Mouse (Mus musculus): ENCODE results near the gene Cwc25. TPM values are rescaled to one million over a fixed set of nuclear protein-coding genes. Genes with fewer than 3 reads are reported as not detected.

The Cwc25 gene
- total and polyA plus RNA-seq, 3 experiments: 20.8 to 27.4 (median 23.2) TPM

GRCm38 (mm10) chr11:97718281-97718860 is 48.0 kb downstream of the Cwc25 start:
- no peak for ATAC-seq (ENCODE audit: extremely low read depth, insufficient number of reproducible peaks, low FRiP score, poor library complexity, severe bottlenecking)
- Histone ChIP-seq H3K4me3 (ENCODE audit: low read depth, low read length) (no peak overlapping the region), H3K4me1 (ENCODE audit: insufficient read depth, low read depth, low read length) (0 out of 2 replicates have a peak, but pooled peaks cover 3% of the 10 kb centered on the region), H3K27me3 (ENCODE audit: insufficient read depth, low read length) (no peaks in the 10 kb centered on the region), H3K36me3 (replicated peaks) (peaks cover 94% of the 10 kb centered on the region), H3K9me3 (replicated peaks) (peaks cover 4% of the 10 kb centered on the region)
- TF ChIP-seq TAL1 (conservative IDR thresholded peaks at IDR 0.05; ENCODE audit: low read depth, low read length) (no peak), GATA2 (IDR thresholded peaks at IDR 0.05; ENCODE audit: borderline replicate concordance, low read depth, low read length) (no peak), CTCF (IDR thresholded peaks at IDR 0.05; ENCODE audit: low read depth, low read length) (no peak), POLR2AphosphoS5 (IDR thresholded peaks at IDR 0.05; ENCODE audit: insufficient replicate concordance, low read depth, low read length) (no peak), GATA1 (IDR thresholded peaks at IDR 0.05; ENCODE audit: borderline replicate concordance, low read length) (no peak)
- no peak for DNase-seq (ENCODE audit: low spot score)

DNA sequence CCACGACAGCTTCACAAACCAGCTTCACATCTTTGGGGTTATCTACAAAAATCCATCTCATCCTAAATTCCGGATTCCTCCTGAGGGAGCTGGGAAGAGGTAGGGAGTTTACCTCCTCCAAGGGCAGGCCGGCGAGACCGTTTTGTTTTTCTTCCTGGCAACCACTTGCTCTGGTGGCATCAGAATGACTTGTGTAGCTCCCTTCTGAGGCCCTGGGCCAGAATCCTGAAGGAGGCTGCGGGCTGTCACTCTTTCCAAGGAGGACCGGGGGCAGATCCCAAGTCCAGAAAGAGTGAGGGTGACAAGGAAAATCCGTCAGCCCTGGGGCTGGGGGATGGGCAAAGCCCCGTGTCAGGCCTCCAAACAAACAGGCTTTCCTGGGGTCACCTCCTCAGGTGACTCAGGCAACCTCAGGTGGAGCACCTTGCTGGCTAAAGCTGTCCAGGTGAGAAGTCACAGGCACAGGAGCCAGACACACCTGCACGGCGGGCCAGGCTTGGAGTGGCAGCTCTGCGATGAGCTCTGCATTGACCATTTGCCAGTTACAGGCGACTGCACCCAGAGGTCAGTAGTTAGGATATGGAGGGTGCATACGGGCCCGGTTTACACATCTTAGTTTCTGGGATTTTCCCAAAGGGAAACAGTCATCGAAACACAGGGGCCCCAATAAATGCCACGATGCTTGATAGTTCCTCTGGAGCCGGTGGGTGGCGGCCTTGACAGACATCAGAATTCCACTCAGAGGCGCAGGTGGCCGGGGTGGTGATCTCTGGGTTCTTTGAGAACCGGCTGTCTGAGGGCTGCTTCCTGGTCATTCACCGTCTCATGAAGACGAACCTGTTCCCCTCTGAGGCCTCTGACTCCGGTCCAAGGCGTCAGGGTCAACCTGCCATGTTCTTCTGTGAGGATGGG is 48.7 kb downstream of the Cwc25 start:
- Histone ChIP-seq H3K9me3 (replicated peaks) (peaks cover 4% of the 10 kb centered on the region), H3K4me3 (ENCODE audit: low read depth, low read length) (no peak overlapping the region), H3K4me1 (ENCODE audit: insufficient read depth, low read depth, low read length) (0 out of 2 replicates have a peak, but pooled peaks cover 3% of the 10 kb centered on the region), H3K36me3 (replicated peaks) (peaks cover 94% of the 10 kb centered on the region), H3K27me3 (ENCODE audit: insufficient read depth, low read length) (no peaks in the 10 kb centered on the region)
- no peak for DNase-seq (ENCODE audit: low spot score)
- no peak for ATAC-seq (ENCODE audit: extremely low read depth, insufficient number of reproducible peaks, low FRiP score, poor library complexity, severe bottlenecking)
- TF ChIP-seq POLR2AphosphoS5 (IDR thresholded peaks at IDR 0.05; ENCODE audit: insufficient replicate concordance, low read depth, low read length): no peak
- no peak for TF ChIP-seq GATA2 (IDR thresholded peaks at IDR 0.05; ENCODE audit: borderline replicate concordance, low read depth, low read length)
- no peak for TF ChIP-seq TAL1 (conservative IDR thresholded peaks at IDR 0.05; ENCODE audit: low read depth, low read length)
- TF ChIP-seq CTCF (IDR thresholded peaks at IDR 0.05; ENCODE audit: low read depth, low read length): no peak
- TF ChIP-seq GATA1 (IDR thresholded peaks at IDR 0.05; ENCODE audit: borderline replicate concordance, low read length): no peak

DNA sequence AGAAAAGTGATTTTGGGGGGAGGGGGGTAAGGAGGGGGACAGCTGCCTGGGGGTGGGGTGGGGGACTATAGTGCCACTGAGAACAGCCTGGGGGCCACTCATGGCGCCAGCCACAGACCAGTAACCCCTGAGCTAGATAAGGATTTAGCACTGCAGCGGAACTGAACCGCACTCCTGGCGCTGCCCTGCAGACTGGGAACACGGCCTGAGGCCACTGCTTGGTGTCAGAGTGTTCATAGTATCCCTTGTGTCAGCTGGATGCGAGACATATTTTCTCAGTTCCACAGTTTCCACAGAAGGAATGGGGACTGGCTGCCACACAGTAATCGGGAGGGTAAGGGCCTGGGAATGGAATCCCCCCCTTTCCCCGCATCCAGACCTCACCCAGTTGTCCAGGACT is 50.3 kb downstream of the Cwc25 start:
- ATAC-seq (ENCODE audit: extremely low read depth, insufficient number of reproducible peaks, low FRiP score, poor library complexity, severe bottlenecking) (no peak), DNase-seq (ENCODE audit: low spot score) (no peak)
- Histone ChIP-seq H3K36me3 (replicated peaks) (peaks cover 94% of the 10 kb centered on the region), H3K4me1 (ENCODE audit: insufficient read depth, low read depth, low read length) (0 out of 2 replicates have a peak, but pooled peaks cover 3% of the 10 kb centered on the region), H3K9me3 (replicated peaks) (no peaks in the 10 kb centered on the region), H3K4me3 (ENCODE audit: low read depth, low read length) (no peak overlapping the region), H3K27me3 (ENCODE audit: insufficient read depth, low read length) (no peaks in the 10 kb centered on the region)
- TF ChIP-seq CTCF (IDR thresholded peaks at IDR 0.05; ENCODE audit: low read depth, low read length): no peak
- no peak for TF ChIP-seq GATA2 (IDR thresholded peaks at IDR 0.05; ENCODE audit: borderline replicate concordance, low read depth, low read length)
- TF ChIP-seq GATA1 (IDR thresholded peaks at IDR 0.05; ENCODE audit: borderline replicate concordance, low read length): no peak

DNA sequence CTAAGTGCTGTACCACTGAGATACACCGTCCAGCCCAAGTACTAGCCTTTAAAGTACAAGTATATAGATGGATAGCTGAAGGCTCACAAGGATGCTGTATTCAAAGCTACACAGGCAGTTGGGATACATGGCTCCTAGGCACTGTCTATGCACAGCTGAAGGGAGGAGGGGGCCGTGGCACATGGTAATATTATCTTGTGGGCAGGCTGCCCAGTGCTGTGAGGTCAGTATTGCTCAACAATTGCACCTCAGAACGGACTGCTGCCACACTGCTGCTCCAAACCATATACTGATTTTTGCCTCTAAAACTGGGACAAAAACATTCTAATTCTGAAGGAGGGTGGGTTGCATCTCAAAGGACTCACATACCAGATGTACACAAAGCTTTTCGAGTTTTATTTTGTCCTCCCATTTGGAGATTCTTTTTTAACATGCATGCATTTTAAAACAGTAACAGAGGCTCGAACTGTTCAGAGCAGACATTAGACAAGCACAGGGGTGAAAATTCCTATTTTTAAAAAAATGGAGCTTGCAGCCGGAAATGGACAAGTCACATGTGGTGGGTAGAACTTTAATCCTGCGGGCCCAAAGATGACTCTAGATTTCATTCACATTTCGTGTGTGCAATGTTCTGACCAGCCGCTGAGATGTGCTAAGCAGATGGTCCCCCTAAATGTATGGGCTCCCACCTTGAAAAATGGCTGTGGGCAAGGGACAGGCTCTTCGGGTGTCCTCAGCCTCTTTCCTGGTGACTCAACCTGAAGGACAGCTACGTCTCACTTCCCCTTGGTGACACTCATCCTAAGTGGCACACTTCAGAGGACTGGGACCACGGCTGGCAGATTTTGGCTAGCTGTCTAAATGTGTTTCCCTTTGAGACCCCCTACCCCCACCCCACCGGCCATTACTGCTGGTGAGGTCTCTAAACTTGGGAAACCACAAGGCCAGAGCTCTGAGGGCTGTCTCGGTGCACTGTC is 51.3 kb downstream of the Cwc25 start:
- peaks cover 90% of the 10 kb centered on the region for H3K36me3 ChIP-seq (replicated peaks)
- H3K4me3 ChIP-seq (ENCODE audit: low read depth, low read length): no peak overlapping the region
- H3K27me3 ChIP-seq (ENCODE audit: insufficient read depth, low read length): no peaks in the 10 kb centered on the region
- TF ChIP-seq TAL1 (conservative IDR thresholded peaks at IDR 0.05; ENCODE audit: low read depth, low read length): no peak
- TF ChIP-seq GATA2 (IDR thresholded peaks at IDR 0.05; ENCODE audit: borderline replicate concordance, low read depth, low read length): no peak
- TF ChIP-seq POLR2AphosphoS5 (IDR thresholded peaks at IDR 0.05; ENCODE audit: insufficient replicate concordance, low read depth, low read length): no peak
- no peak for TF ChIP-seq GATA1 (IDR thresholded peaks at IDR 0.05; ENCODE audit: borderline replicate concordance, low read length)
- TF ChIP-seq CTCF (IDR thresholded peaks at IDR 0.05; ENCODE audit: low read depth, low read length): no peak
- H3K9me3 ChIP-seq (replicated peaks): no peaks in the 10 kb centered on the region
- peaks cover 3% of the 10 kb centered on the region; the same call in 1 of the 2 replicates for H3K4me1 ChIP-seq (ENCODE audit: insufficient read depth, low read depth, low read length)
- no peak for DNase-seq (ENCODE audit: low spot score)
- no peak for ATAC-seq (ENCODE audit: extremely low read depth, insufficient number of reproducible peaks, low FRiP score, poor library complexity, severe bottlenecking)

GRCm38 (mm10) chr11:97714356-97714755 is 52.0 kb downstream of the Cwc25 start:
- DNase-seq (ENCODE audit: low spot score) (no peak), ATAC-seq (ENCODE audit: extremely low read depth, insufficient number of reproducible peaks, low FRiP score, poor library complexity, severe bottlenecking) (no peak)
- H3K4me1 ChIP-seq (ENCODE audit: insufficient read depth, low read depth, low read length): peaks cover 3% of the 10 kb centered on the region; the same call in 1 of the 2 replicates
- H3K36me3 ChIP-seq (replicated peaks): peaks cover 85% of the 10 kb centered on the region
- TF ChIP-seq GATA2 (IDR thresholded peaks at IDR 0.05; ENCODE audit: borderline replicate concordance, low read depth, low read length) (no peak), POLR2AphosphoS5 (IDR thresholded peaks at IDR 0.05; ENCODE audit: insufficient replicate concordance, low read depth, low read length) (no peak), GATA1 (IDR thresholded peaks at IDR 0.05; ENCODE audit: borderline replicate concordance, low read length) (no peak), TAL1 (conservative IDR thresholded peaks at IDR 0.05; ENCODE audit: low read depth, low read length) (no peak), CTCF (IDR thresholded peaks at IDR 0.05; ENCODE audit: low read depth, low read length) (no peak)
- H3K9me3 ChIP-seq (replicated peaks): no peaks in the 10 kb centered on the region
- no peaks in the 10 kb centered on the region for H3K27me3 ChIP-seq (ENCODE audit: insufficient read depth, low read length)
- H3K4me3 ChIP-seq (ENCODE audit: low read depth, low read length): no peak overlapping the region
